Mouse (Mus musculus) liver, postnatal 0 days (tissue): Measurements from ENCODE around the gene Kdelr1. TPM values are rescaled to one million over a fixed set of nuclear protein-coding genes. Genes with fewer than 3 reads are reported as not detected.

Experiments
- ATAC-seq: fragments of 200-750 bp; cut with Nextera tagmentation; 2 replicates; pipeline ENCODE4 v1.8.0; 2017; ENCODE audit warnings: mild to moderate bottlenecking, moderate library complexity
- DNase-seq: peaks from one replicate; pipeline ENCODE4 v3.0.0-alpha.2; 2016
- H3K27ac ChIP-seq: fragments of 300-500 bp; sonication (generic); 2 replicates; pipeline ENCODE4 v1.5.1; 2014; ENCODE audit warnings: antibody characterized with exemption, moderate library complexity, mild to moderate bottlenecking, low read depth
- H3K27me3 ChIP-seq: fragments of 300-500 bp; sonication (generic); 2 replicates; pipeline ENCODE4 v1.6.1; 2014; ENCODE audit warnings: low read length, control low read depth, mixed read lengths; ENCODE audit not compliant: insufficient read depth
- H3K36me3 ChIP-seq: fragments of 300-500 bp; sonication (generic); replicated peaks from 2 replicates; pipeline ENCODE4 v1.6.1; 2014; ENCODE audit warnings: mild to moderate bottlenecking, control low read depth, low read length, moderate library complexity, mixed read lengths; ENCODE audit not compliant: insufficient read depth
- H3K4me1 ChIP-seq: fragments of 300-500 bp; sonication (generic); 2 replicates; pipeline ENCODE4 v1.6.1; 2014; ENCODE audit warnings: antibody characterized with exemption, mild to moderate bottlenecking, control low read depth; ENCODE audit not compliant: insufficient read depth
- H3K4me2 ChIP-seq: fragments of 300-500 bp; sonication (generic); 2 replicates; pipeline ENCODE4 v1.6.1; 2014; ENCODE audit warnings: low read depth, mild to moderate bottlenecking, low read length, moderate library complexity, mixed read lengths
- H3K4me3 ChIP-seq: fragments of 300-500 bp; sonication (generic); 2 replicates; pipeline ENCODE4 v1.5.1; 2014; ENCODE audit warnings: low read depth, low read length
- H3K9ac ChIP-seq: fragments of 300-500 bp; sonication (generic); replicated peaks from 2 replicates; pipeline ENCODE4 v1.6.1; 2014; ENCODE audit warnings: mild to moderate bottlenecking, moderate library complexity
- H3K9me3 ChIP-seq: fragments of 300-500 bp; sonication (generic); 2 replicates; pipeline ENCODE4 v1.6.1; 2016; ENCODE audit warnings: mild to moderate bottlenecking, control low read depth, low read length, mixed read lengths
- CTCF ChIP-seq: sonication (generic); IDR thresholded peaks from 2 replicates; pipeline ENCODE4 v1.5.1; 2016; ENCODE audit warnings: antibody characterized with exemption, low read depth
- EP300 ChIP-seq: IDR thresholded peaks from 2 replicates; pipeline ENCODE4 v1.6.1; 2016; ENCODE audit warnings: antibody characterized with exemption, low read depth, mild to moderate bottlenecking
- WGBS: fragments of 180-500 bp; shearing (Covaris S2); extraction: QIAGEN DNeasy Blood & Tissue Kit; methylation state at CpG from one replicate; pipeline ENCODE4 v1.1.7; 2014; ENCODE audit not compliant: insufficient replicate concordance; 5-methylcytosine and 5-hydroxymethylcytosine counted together
- polyA plus RNA-seq: library from polyadenylated mRNA; unstranded; fragments of >200 nt; fragmentation: Nextera tagmentation; extraction: Ambion mirVana; gene quantifications from 2 replicates; pipeline ENCODE4 v1.2.1, GENCODE M21; 2015

Gene Kdelr1
- polyA plus RNA-seq, 1 experiment from 2014 or later = 33.9 TPM

- H3K36me3 ChIP-seq = peaks cover 26% of the 10 kb centered on the region
- 89% methylated on average over 6 of the region's 6 CpGs for WGBS
- ATAC-seq = no peak
These were observed 41.5 kb downstream of the Kdelr1 start for GRCm38 (mm10) chr7:45914067-45914466.

DNA sequence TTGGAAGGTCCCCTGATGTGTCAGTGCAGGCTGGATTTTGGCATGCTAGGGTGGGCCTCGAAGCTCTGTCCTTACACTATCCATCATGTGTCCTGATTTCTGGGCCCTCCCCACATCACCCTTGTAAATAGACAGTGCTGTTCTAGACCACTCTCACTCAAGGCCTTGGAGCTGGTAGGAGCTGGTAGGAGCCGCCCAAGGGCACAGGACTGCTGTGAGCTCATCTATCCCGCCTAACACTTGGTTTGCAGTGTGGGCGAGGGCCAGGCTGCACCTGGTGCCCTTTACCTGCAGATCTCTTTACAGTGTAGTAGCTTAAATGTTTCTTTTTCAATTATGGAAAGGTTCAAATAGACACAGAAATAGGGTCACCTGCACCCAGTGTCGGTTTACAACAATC lies 42.4 kb downstream of the Kdelr1 start:
- H3K4me1 ChIP-seq = peaks cover 26% of the 10 kb centered on the region
- no peak for TF ChIP-seq CTCF
- no peak for TF ChIP-seq EP300
- no peak for ATAC-seq
- no peak overlapping the region for H3K27ac ChIP-seq
- H3K9me3 ChIP-seq = no peaks in the 10 kb centered on the region
- DNase-seq = no peak
- WGBS = 78% methylated on average over 5 of the region's 5 CpGs
- H3K4me2 ChIP-seq = no peak overlapping the region
- no peak overlapping the region for H3K4me3 ChIP-seq
- H3K27me3 ChIP-seq = no peaks in the 10 kb centered on the region
- H3K36me3 ChIP-seq = peaks cover 19% of the 10 kb centered on the region
- no peak overlapping the region for H3K9ac ChIP-seq

More at GRCm38 (mm10) chr7:45914067-45914466, 41.5 kb downstream of the Kdelr1 start:
- no peak for TF ChIP-seq CTCF
- TF ChIP-seq EP300 = no peak
- H3K4me1 ChIP-seq = peaks cover 17% of the 10 kb centered on the region
- H3K9me3 ChIP-seq = peaks cover 2% of the 10 kb centered on the region; the same call in 1 of the 2 replicates
- H3K27me3 ChIP-seq = no peaks in the 10 kb centered on the region
- H3K4me2 ChIP-seq = no peak overlapping the region
- H3K4me3 ChIP-seq = no peak overlapping the region
- no peak for DNase-seq
- no peak overlapping the region for H3K9ac ChIP-seq
- no peak overlapping the region for H3K27ac ChIP-seq

- peak overlapping the region; percentile 36 for H3K4me3 ChIP-seq
- WGBS = 35% methylated on average over 26 of the region's 26 CpGs
- H3K9ac ChIP-seq = peak overlapping the region; percentile 58
- no peaks in the 10 kb centered on the region for H3K27me3 ChIP-seq
- H3K27ac ChIP-seq = peak overlapping the region; percentile 59
- TF ChIP-seq EP300 (no peak), CTCF (0 out of 2 replicates have a peak, but pooled peaks have one; percentile 13)
- peak; percentile 77 for DNase-seq
- H3K36me3 ChIP-seq = peaks cover 16% of the 10 kb centered on the region
- peak overlapping the region; percentile 64 for H3K4me2 ChIP-seq
- peak; percentile 79 for ATAC-seq
- no peaks in the 10 kb centered on the region for H3K9me3 ChIP-seq
- H3K4me1 ChIP-seq = peaks cover 35% of the 10 kb centered on the region
These were observed 43.8 kb downstream of the Kdelr1 start for GRCm38 (mm10) chr7:45916056-45917003.

- TF ChIP-seq CTCF (no peak), EP300 (no peak)
- H3K27me3 ChIP-seq = no peaks in the 10 kb centered on the region
- H3K36me3 ChIP-seq = peaks cover 16% of the 10 kb centered on the region
- no peaks in the 10 kb centered on the region for H3K9me3 ChIP-seq
- H3K27ac ChIP-seq = peak overlapping the region; percentile 59
- peaks cover 44% of the 10 kb centered on the region for H3K4me1 ChIP-seq
- peak overlapping the region; percentile 58 for H3K9ac ChIP-seq
- ATAC-seq (no peak), DNase-seq (no peak)
- 0 out of 2 replicates have a peak overlapping the region, but pooled peaks have one; percentile 36 for H3K4me3 ChIP-seq
- H3K4me2 ChIP-seq = peak overlapping the region; percentile 64
- WGBS = 38% methylated on average over 13 of the region's 13 CpGs
These were observed 44.6 kb downstream of the Kdelr1 start for GRCm38 (mm10) chr7:45917004-45917704.

DNA sequence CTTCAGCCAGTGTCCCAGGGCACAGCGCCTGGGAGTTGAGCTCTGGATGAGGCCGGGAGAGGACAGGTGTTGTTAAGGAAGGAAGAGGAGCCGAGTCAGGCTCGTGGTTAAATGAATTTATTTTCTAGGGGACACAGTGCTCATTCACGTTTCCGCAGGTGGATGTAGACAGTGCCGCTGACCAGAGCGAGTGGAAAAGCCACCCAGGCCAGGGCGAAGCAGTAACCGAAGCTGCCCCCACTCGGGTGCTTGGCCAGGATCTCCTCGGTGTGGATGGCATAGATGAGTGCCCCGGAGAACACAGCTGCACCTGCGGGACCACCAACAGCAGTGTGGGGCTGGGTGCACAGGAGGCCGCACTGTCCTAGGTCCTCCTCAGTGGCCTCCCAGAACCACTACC lies 45.4 kb downstream of the Kdelr1 start:
- Histone ChIP-seq H3K4me2 (no peak overlapping the region), H3K27me3 (no peaks in the 10 kb centered on the region), H3K4me3 (no peak overlapping the region), H3K4me1 (peaks cover 51% of the 10 kb centered on the region), H3K9me3 (no peaks in the 10 kb centered on the region), H3K36me3 (peaks cover 16% of the 10 kb centered on the region), H3K27ac (peak overlapping the region; percentile 59), H3K9ac (no peak overlapping the region)
- 86% methylated on average over 15 of the region's 15 CpGs for WGBS
- TF ChIP-seq EP300 (no peak), CTCF (no peak)
- DNase-seq (no peak), ATAC-seq (no peak)
